Mouse (Mus musculus) retina, postnatal 7 days (tissue): ENCODE measurements around the gene Atp10b.
"Not testable (repeated sequence)": the region's sequence is repeated elsewhere in the genome, so short reads cannot be mapped to it uniquely, and the experiment has no call there.

Source experiments
- DNase-seq: peaks from one replicate; pipeline ENCODE4 v3.0.0-alpha.2; 2012; ENCODE audit warnings: low read depth, low spot score

The Atp10b gene

DNA sequence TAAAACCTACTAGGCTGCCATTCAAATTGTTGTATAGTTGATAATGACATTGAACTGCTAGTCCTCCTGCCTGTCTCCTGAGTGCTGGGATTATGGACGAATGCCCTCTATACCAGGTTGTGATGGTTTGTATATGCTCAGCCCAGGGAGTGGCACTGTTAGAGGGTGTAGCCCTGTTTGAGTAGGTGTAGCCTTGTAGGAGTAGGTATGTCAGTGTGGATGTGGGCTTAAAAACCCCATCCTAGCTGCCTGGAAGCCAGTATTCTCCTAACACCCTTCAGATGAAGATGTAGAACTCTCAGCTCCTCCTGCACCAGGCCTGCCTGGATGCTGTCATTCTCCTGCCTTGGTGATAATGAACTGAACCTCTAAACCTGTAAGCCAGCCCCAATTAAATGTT, at the start of gene Atp10b:
Atp10b (plus strand) TSS at position 301 of the 400 bp plus-strand sequence.
- no peak for DNase-seq

DNA sequence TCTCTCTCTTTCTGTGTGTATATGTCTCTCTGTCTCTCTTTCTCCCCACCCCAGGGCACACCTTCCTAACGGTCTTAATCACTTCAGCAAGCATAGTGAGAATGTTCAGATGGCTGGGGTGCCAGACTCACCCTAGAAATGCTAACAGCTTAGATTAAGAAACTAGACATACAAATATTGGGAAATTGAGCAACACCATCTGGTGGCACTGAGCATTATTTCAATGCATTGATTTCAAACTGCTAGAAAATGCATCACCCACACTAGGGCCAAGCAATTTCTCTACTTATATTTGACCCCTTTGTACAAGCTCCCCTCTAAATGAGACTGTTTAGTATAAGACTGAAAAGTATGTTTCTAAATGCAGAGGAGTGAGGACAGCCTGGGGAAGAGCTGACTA, 48.3 kb upstream of the Atp10b start:
- DNase-seq, result no peak

DNA sequence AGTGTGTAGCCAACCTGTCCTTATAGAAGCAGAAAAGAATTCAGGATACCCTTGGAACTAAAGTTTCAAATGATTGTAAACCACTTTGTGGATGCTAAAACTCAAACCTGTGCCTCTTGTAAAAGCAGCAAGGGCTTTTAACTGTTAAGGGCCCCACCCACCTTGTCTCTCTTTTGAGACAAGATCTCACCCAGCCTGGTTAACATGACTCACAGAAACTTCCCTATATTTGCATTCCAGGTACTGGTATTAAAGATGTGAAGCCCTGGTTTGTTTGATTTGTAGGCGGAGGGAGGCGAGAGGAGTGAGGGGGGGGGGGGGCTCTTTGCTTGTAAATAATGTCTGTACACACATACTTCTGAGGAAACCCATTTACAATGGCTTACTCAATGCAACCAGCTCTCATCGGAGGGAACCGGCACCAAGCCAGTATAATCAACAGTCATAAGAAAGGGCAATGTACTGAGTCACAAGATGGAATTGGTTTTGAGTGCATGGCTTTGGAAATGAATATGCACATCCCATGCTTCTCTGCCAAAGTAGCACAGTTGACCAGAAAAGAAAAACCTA, 23.7 kb upstream of the Atp10b start:
- DNase-seq, result no peak

DNA sequence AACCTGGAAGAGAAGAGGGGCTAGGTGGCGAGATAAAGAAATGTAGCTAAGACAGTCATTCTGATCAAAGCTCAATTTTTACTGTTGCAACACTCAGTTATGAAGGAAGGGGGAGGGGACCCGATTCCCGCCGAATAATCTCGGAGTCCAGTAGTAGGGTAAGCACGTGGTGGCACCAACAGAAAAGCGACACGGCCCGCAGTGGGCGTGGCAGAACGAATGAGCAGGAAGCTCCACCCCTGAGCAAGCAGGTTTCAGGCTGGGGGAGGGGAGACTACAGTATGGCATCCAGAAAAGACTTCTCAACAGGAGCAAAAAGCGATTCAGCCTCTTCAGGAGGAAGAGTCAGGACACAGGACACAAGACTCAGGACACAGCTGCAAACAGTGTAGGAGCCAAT, 23.1 kb upstream of the Atp10b start:
- not testable (repeated sequence) for DNase-seq

DNA sequence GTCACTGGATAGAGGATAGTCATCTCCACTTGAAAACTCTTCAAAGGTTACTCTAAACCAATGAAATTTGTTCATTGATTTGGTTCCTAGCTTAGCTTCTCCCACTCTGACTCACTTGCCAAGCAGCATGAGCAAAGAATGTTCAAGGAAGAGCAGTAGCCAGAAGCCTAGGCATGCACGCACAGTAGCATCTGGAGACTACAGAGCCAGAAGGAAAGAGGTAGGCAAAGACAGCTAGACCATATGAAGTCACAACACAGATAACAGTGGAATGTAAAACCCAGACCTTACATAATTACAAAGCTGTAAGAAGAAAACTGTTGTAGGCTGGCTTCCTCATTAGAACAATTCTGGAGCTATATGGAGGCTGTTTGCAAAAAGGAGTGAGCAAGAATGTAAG, 8.4 kb upstream of the Atp10b start:
- DNase-seq, result no peak

DNA sequence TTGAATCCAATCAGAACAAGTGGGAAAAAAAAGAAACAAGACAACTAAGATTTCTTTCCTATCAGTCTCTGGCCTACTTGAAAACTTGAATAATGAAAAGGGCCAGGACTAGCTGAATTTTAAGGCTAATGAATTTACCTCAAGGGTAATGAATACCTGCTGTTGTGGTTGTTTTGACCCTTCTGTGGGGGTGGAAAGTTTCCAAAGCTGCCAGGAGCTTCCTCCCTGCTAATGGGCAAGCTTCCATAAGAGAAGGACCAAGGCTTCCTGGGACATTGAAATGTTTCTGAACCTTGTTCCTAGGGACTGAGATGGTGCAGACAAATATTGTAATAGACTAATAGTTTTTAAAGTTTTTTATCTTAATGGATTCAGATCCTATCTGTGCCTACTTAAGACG, 6.9 kb upstream of the Atp10b start:
- no peak for DNase-seq

DNA sequence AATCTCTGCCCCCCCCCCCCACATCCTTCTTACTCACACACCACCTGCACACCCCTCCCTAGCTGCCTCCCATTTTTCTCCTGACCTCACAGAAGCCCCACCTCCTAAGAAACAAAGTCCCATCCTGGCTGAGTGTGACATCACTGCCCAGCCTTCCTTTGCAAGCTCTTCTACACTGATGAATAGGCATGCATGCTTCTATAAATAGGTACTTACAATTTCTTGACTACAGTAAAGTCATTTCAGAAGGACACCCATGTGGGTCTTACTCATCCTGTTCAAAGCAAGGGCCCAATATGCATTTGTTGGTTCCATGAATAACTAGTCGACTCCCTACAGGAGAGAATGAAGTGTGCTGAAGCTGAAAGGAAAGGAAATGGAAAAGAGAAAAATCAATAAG, 5.5 kb upstream of the Atp10b start:
- DNase-seq, result no peak

DNA sequence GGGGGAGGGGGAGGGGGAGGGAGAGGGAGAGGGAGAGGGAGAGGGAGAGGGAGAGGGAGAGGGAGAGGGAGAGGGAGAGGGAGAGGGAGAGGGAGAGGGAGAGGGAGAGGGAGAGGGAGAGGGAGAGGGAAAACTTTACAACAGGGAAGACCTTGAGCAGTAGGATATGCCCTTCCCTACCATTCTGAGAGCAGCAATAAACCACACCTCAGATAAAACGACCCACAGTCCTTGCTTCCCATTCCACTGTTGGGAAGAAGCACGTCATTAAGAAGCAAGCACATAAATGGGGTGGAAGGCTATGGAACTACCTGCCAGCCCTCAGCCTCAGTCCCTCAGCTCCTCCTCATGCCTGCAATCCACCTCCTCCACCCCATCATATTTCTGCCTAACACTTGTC, 4.8 kb upstream of the Atp10b start:
- not testable (repeated sequence) for DNase-seq

DNA sequence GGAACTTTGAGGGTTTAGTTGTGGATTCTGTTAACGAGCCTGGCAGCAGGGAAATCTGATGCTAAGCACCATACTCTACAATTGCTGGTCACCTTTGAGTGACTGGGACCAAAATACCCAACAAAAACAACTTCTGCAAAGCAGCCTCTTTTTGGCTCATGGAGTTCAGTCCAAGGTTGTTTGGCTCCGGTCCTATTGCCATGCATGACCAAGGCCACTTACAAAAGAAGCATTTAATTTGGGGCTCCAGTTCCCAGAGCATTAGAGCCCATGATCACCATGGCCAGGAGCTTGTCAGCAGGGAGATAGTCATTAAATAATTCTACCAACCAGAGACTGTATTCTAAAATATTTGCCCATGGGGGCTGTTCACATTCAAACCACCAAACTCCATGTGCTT, 2.3 kb upstream of the Atp10b start:
- no peak for DNase-seq

DNA sequence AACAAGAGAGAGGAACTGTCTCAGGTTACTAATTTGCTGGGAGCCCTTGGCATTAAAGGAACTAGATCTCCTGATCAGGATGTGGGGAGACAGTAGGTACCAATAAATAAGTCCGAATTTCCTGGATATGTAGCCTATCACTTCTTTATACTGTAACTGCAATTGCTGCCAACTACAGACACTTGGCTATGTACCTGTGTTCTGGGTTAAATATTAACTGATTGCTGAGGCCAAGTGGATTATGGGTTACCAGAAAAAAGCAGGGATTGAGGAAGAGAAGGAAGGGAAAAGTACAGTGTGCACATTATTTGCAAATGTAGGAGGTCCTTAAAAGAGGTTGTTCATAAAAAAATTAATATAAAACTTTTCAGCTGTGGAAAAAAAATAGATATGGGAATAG, 1.3 kb upstream of the Atp10b start:
- DNase-seq, result no peak

DNA sequence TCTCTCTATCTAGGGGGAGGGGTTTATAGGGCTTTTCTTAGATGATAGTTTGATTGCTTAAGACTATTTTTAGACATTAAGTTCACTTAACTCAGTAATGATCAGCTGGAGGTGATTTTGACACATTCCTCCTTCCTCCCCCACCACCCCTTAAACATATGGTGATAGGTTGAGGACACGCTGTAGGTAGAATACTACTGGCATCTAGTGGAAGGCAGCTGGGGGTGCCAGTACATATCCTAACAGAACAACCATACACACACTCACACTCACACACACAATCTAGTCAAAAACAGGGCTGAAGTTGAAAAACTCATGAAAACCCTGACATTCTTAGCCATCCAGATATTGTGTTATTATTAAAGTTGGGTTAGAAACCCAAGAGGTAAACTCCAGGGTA, 5.3 kb downstream of the Atp10b start:
- DNase-seq, result no peak

DNA sequence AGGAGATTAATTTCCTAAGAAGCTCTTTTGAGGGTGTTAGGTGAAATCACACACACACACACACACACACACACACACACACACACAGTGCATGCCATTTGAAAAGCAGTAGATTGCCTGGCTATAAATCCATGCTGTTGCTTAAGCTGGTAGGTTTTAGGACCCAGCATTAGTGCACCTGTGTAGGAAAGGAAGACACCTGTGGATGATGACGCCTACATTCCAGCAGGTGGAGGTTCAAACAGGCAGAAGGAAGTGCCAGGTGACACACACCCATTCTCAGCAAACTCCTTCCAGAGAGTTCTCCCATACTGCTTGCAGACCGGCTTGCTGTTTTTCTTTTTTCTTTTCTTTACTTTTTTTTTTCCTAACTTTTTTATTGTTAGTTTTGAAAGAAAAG, 5.7 kb downstream of the Atp10b start:
- no peak for DNase-seq

DNA sequence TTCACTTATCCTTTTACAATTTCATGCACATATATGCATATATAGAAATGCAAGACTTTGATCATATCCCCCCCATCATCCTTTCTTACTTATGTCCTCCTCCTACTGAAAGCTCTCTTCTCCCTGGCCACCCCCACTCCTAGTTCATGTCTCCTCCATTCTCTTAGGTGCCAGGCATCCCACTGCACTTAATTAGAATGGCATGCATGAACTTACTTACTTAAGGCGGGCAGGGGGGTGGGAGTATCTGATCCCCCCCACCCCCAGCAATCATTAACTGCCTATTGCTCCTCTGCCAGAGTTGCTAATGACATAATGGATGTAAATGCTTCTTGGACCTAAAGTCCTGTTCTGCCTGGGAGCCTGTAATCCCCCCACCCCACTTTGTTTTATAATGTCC, 9.1 kb downstream of the Atp10b start:
- no peak for DNase-seq

DNA sequence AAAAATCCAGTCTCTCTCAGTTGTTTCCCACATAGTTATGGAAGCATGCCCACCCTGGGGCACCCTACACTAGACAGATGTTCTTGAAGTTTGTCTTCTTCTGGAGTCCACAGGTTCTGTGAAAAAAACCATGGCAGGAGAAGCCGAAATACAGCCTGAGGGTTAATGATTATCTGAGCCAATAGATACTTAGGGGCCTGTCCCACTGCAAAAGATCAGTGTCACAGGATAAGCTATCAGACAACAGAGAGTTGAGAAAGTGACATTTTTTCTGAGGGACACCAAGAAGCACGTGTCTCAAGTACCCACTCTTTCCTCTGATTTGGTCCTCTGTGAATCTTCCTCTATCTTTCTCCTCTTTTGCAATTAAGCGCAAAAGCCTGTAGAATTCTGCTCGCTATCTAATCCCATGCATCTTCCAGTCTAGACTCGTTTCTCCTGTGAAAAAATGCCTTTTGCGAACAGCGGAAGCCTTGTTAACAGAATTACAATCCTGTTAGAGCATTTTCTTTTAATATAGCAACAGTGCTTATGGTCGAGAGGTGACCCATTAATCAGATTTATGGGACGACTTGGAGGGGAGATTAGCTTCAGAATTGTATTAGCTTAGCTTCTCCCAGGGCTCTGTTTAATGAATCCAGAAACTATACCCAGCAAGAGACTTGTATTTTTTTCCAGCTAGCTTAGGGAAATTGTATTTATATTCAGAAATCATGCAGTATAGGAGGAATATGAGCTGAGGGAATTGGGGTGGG, 10.7 kb downstream of the Atp10b start:
- DNase-seq, result no peak

DNA sequence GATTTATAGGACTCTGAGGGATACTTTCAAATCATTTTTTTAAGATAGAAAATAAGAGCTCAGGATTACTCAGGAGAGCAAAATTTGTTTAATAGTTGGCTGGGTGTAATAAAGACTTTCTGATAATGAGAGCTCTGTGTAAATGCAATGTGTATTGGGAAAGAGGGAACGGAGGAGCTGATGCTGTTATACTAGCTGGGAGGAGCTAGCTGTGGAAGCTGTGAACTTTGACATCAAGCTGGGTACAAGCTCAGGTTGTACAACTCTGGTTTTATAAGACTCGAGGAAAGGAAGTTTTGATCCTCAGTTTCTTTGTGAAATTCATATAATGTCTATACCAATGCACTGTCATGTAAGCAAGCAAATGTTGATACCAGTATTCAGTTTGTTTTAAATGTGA, 20.9 kb downstream of the Atp10b start:
- no peak for DNase-seq

DNA sequence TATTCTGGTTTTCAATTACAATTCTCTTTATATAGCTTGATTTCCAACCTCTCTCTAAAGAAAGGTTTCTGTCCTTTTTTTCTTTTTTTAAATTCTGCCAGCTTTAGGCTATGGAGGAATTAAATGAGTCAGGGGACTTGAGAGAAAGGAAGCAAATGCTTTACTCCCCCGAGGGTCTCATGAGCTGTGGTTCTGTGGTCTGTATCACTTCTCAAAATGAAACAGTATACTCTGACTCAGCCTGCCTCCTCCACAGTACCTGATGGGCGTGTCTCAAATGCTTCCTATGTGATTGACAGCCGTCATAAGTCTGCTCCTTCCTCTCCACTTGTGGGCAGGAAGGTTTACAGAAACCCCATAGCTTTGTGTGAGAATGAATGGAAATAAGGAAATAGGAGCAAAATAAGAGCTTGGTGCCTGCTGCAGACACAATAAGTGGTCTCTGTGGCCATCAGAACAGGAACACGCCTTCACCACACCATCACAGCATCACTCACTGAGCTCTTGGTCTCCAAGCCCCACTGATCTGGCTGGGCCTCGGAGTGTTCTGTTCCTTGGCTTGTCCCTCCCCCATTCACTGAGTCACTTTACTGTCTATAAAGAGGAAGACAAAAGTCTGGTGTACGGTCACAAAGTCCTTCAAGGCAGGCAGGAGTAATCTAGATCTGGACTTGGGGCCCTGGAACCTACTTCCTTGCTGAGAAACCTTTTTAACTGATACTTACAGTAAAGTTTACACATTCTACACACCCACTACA, 24.9 kb downstream of the Atp10b start:
- DNase-seq, result no peak

DNA sequence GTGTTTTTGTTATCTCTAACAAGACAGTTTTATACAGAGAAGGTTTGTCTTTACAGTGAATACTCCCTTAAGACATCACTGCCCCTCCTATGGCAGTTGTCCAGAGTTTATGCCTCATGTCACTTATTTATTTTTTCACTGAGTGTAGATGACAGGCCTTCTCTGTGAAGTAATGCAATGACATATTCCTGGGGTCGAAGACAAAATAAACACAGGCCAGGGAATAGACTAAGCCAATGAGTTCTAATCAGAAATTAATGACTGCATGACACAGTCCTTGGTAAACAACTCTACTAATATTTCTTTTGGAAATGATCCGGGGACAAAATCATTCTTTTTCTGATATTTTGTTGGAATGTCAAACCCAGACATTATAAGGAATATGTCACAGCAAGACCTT, 32.7 kb downstream of the Atp10b start:
- no peak for DNase-seq

DNA sequence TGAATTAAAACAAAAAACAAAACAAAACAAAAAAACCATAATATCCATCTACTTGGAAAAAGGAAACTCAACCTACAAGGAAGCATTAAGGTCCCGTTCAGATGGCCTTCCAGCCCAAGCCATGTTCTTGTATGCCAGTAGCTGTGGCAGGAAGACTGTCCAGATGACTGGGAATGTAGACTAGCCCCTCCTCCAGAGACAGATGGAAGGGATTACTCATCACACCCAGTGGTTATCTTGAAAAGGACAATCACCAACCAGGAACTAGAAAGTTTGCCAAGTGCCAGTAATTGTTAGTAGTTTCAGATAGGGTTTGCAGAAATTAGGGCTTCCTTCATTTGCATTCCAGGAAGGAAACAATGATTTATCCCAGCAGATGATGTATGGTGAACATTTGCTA, 33.1 kb downstream of the Atp10b start:
- no peak for DNase-seq

DNA sequence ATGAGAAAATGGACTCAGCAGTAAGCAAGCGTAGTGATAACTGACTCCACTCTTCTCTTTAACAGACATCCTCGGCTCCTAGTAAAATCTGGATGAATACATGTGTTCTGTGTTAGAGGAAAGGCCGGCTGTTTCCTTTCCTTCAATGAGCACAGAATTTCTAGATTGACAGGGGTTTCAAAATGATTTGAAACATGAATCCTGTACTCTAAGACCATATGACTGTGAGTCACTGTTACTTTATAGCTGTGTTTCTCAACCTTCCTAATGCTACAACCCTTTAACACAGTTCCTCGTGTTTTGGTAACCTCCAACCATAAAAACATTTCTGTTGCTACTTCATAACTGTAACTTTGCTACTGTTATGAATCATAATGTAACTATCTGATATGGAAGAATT, 33.8 kb downstream of the Atp10b start:
- DNase-seq, result no peak

DNA sequence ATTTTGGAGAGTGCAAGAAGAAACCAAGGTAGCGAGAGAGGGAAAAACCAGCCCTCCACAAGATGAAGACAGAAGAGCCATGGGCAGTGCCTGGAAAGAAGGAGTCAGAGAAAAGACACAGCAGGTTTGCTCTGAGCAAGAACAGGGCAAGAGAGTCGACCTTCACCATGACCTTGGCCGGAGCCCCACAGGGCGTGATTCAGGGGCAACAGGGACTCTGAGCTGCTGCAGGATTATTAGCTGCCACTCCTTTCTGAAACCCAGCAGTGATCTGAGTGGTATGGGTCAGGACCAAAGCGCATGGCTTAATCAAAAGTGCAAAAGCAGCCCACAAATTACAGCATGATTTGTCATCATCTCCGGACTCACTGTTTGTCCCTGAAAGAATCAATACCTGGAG, 36.6 kb downstream of the Atp10b start:
- no peak for DNase-seq

DNA sequence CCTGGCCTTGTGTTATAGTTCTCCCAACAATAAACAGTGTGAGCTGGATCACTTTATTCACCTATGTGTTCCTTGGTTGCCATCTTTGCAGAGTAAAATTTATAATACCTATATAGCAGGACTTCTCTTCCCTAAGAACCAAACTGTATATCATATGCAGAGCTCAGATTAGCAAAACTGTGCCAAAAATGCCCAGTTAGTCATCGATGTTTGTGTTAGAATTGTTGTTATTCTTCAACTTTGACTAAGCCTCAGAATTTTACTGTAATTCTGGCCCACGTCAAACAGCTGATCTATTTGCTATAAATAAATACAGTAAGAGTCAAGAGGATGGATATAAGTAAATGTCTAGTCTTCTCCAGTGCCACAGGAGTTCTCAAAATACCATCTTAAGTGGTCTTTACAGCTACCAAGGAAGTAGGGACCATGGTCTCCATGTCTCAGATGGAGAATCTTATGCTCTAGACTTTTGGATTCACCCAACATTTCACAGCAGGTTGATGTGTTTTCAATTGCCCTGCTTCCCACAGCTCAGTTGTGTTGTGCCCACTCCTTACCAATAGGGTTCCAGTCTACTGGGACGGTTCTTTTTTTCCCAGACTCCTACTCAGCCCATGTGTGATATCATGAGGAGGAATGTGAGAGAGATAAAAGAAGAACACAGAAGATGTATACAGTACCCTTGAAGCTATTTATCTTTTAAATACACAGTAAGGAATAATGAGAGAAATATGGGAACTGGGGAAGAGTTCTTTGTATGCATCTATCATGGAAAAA, 40.3 kb downstream of the Atp10b start:
- DNase-seq, result no peak

DNA sequence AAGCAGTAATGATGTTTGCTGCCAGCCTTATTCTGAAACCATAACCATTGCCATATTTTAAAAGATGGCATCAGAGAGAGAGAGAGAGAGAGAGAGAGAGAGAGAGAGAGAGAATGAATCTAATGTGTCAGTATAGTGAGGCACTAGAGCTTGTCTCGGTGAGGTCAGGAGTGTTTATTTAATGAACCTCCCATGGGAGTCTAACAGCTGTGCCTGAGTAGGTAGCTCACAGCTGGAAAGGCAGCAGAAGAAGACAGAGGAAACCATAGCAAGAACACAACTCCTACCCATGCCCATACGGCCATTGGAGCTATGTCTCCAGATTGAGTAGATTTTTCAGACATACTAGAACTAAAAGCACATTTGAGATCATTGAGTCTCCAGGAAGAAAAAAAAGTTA, 49.1 kb downstream of the Atp10b start:
- DNase-seq, result no peak
